Mouse (Mus musculus): ENCODE data around the gene Trim28.
A peak's percentile ranks its signal among the peaks of the same experiment; 100 is the strongest.

Gene Trim28

DNA sequence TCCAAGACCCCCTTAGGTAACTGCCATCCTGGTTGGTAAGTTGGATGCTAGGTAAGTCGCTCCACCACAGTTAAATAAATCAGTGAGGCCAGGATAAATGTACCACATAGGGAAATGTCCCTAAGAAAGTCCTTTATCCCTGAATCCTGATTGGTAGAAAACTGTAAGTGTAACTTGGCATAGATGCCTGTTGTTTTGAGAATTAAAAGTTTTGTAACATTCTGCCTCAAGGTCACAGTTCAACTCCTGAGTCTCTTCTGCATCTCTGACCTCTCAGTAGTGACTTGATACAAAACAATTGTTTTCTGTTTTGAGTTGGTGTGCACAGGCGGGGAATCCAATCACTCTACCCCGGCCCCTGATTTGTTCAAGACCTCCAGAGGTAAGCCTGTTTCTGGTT is at the start of gene Trim28:
Gene Trim28 (plus strand): TSS at position 264 of the 400 bp plus-strand sequence.
- DNase-seq (ENCODE audit: low spot score in 2 of 2): no peak

- DNase-seq (ENCODE audit: low spot score in 2 of 2): no peak
Measured at GRCm38 (mm10) chr7:12949872-12950229, 49.1 kb upstream of the Trim28 start.

GRCm38 (mm10) chr7:12954896-12955295 is 44.0 kb upstream of the Trim28 start:
- no peak for DNase-seq (ENCODE audit: low spot score in 2 of 2)

- DNase-seq (ENCODE audit: low spot score in 2 of 2): no peak
Measured at GRCm38 (mm10) chr7:12957511-12957910, 41.4 kb upstream of the Trim28 start.

DNA sequence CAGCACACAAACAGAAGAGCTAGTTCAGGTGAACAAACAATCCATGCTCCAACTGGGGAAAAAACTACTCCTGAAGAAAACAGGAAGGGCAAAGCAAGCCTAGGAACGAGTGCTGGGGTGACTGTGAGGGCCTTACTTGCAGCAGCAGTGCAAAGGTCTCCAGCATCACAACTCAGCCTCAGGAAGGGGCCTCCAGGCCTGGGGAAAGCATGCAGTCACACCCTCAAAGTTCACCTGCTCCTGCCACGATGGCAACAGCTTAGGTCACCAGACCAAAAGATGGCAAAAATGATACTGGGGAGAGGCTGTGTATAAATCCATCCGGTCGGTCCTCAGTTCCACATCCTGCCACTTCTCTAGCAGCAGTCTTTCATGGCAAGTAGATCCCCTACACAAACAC is 40.0 kb upstream of the Trim28 start:
- DNase-seq (ENCODE audit: low spot score in 2 of 2): no peak

- DNase-seq (ENCODE audit: low spot score in 2 of 2): no peak
Measured at GRCm38 (mm10) chr7:12959718-12960117, 39.2 kb upstream of the Trim28 start.

DNA sequence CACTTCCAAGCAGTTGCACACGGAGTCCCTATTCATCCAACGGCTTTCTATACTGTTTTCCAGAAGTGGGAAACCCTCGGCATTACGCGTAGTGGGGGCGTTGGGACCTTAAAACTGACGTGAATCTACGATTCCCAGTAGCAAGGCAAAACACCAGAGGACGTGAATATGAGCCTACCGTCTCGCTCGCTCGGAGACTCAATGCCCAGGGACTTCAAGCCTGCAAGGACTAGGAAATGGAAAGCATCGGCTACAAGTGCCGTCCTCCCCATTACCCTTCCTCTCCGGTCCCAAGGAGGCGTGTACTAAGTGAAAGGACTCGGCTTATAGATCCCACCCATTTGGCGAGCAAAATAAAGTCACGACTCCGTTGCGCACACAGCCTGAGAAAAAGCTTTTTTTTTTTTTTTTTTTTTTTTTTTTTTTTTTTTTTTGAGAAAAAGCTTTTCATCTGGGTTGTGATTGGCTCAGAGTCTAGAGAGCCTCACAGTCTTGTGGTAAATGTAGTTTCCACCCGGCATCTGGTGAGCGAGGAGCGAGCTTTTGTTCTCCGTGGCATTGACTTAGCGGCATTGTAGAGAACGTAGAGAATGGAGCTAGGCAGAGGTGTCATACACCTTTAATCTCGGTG is 37.3 kb upstream of the Trim28 start:
- DNase-seq (ENCODE audit: low spot score in 2 of 2): peak; percentile 23 to 65

DNA sequence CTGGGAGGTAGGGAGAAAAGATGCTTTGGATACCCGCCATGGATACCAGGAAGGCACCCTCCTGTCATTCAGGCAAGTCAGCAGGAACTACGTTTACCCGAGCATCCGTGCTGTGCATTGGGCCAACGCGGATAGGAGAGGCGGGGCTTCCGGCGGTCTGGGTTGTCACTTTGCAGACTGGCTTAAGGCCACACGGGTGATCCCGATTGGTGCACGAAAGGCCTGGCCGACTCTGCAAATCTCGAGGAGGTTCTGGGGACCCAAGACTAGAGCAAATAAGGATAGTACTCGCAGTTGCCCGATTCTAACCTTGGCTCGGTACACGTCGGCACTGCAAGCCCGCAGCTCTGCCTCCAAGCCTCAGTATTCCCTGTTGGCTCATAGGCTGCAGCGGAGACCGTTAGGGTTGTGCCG is 33.2 kb upstream of the Trim28 start, which contains the start of gene Zfp324:
Gene Zfp324 (plus strand): TSS at position 161 of the 414 bp plus-strand sequence.
- peak; percentile 87 to 91 for DNase-seq (ENCODE audit: low spot score in 2 of 2)

DNA sequence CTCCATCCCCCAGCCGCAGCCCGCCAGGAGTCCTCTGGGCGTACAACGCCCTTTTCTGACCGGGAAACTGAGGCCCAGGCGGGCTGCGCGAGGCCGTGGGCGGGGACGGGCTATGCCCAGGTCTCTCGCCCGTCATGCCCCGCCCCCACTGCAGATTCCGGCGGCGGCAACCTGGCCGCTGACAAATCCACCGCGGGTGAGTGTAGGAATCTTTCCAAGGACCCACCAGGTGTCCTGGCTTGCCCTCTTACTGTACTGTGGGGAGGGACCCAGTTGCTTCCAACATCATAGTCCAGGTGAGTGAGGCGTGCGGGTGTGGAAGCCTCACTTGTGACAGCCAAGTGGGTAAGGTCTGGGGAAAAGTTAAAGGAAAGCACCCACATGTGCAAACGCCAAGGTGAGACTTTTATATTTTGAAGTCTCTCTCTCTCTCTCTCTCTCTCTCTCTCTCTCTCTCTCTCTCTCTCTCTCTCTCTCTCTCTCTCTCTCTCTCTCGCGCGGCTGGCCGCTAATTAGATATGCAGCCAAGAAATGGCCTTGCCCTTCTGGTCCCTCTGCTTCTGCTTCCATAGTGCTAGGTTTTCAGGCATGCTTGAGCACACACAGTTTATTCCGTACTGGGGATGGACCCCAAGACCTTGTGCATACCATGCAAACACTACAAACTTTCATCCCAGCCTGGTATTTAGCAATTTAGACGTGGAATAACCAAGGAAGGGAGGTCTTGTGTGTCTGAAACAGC is 32.6 kb upstream of the Trim28 start:
- DNase-seq (ENCODE audit: low spot score in 2 of 2): peak; percentile 69 to 87

- no peak for DNase-seq (ENCODE audit: low spot score in 2 of 2)
Measured at GRCm38 (mm10) chr7:12970906-12971305, 28.0 kb upstream of the Trim28 start.

DNA sequence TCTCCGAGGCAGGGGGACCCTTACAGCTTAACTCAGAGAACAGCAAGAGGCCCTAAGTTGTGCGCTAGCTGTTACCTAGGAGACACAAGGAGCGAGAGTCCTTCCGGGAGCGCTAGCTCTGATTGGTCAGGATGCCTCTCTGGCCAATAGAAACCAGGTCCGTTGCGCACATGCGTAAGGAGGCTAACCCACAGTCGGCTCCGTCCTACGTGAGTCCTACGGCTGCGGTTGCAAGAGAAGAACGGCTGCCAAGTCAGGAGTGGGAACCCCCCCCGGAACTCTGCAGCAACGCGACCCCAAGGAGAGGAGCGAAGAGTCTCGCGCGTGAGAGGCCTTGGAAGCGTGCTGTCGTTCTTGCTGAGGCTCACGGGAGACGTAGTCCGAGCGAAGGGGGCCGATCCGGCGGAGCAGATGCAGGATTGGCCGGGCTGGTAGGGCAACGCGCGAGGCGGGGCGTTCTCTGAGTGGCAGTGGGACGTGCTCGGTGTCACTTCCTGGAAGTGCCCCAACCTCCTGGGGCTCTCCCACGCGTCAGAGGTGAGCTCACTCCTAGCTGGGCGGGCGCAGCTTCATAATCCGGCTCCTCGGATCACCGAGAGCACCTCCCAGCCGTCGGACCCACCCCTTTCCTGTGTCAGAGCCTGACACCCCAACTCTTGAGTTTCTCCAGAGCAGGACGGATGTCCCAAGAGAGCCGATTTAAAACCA is 21.1 kb upstream of the Trim28 start, which contains the start of gene Zfp446:
Gene Zfp446 (plus strand): TSS at position 167 of the 708 bp plus-strand sequence.
- DNase-seq (ENCODE audit: low spot score in 2 of 2): peak; percentile 96 to 97

GRCm38 (mm10) chr7:12978931-12979722 is 19.8 kb upstream of the Trim28 start:
- DNase-seq (ENCODE audit: low spot score in 2 of 2): no peak

- DNase-seq (ENCODE audit: low spot score in 2 of 2): no peak
Measured at GRCm38 (mm10) chr7:12979776-12980175, 19.1 kb upstream of the Trim28 start.

GRCm38 (mm10) chr7:12980291-12980690 is 18.6 kb upstream of the Trim28 start:
- DNase-seq (ENCODE audit: low spot score in 2 of 2): no peak

GRCm38 (mm10) chr7:12985724-12986123 is 13.2 kb upstream of the Trim28 start:
- no peak for DNase-seq (ENCODE audit: low spot score in 2 of 2)

DNA sequence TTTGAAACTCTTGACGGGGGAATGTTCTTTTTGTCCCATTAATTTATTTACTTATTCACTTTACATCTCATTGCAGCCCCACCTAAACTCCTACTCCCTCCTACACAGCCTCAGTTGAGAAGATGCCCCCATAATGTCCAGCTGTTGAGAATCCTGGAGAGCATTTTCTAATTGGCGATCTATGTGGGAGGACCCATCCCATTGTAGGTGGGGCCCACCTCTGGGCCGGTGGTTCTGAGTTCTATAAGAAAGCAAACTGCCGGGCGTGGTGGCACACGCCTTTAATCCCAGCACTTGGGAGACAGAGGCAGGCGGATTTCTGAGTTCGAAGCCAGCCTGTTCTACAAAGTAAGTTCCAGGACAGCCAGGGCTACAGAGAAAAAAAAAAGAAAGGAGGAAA is 12.0 kb upstream of the Trim28 start:
- DNase-seq (ENCODE audit: low spot score in 2 of 2): no peak

DNA sequence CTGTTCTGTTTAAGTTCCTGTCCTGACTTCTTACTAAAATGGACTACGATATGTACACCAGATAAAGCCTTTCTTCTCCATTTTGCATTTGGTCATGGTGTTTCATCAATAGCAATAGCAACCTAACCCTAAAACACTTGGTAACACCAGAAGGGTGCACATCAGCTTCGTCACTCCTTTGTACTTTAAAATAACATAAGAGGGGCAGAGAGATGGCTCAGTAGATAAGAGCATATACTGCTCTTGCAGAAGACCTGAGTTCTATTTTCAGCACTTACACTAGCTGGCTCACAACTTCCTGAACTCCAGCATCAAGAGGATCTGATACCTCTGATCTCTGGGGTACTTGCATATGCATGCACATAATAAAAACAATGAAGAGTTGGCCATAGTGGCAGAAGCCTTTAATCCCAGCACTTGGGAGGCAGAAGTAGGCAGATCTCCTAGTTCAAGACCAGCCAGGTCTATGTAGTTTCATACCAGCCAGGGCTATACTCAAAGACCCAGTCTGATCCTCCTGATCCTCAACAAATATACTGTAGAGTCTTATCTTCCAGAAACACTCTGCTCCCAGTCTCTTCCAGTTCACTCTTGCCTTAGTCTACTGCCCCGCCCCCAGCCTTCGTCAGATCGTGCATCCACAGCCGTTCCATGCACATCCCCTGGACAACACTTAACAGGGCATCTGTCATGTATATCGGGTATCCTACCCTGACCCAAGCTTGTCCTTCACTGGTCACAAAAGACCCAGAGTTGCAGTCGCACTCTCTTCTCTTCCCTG is 11.3 kb upstream of the Trim28 start:
- DNase-seq (ENCODE audit: low spot score in 2 of 2): no peak

DNA sequence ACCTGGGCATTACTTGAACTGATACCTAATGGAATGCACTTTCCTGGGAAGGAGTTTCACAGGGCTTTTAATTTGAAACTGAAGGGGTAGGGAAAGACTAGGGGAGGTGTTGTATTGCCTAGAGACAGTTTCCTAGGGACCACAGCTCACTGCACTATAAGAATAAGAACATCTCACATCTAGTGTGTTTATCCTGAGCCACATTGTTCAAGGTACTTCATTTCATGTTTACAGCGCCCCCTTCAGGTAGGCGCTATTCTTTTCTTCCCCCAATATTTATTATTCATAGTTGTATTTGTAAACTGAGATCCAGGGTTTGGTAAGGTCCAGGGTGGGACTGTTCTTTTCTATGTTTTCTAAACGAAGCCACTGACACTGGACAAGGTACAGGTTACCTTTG is 6.7 kb upstream of the Trim28 start:
- DNase-seq (ENCODE audit: low spot score in 2 of 2): peak; percentile 39 to 78

- no peak for DNase-seq (ENCODE audit: low spot score in 2 of 2)
Measured at GRCm38 (mm10) chr7:12993148-12993547, 5.8 kb upstream of the Trim28 start.

GRCm38 (mm10) chr7:12995862-12996261 is 3.1 kb upstream of the Trim28 start:
- no peak for DNase-seq (ENCODE audit: low spot score in 2 of 2)

DNA sequence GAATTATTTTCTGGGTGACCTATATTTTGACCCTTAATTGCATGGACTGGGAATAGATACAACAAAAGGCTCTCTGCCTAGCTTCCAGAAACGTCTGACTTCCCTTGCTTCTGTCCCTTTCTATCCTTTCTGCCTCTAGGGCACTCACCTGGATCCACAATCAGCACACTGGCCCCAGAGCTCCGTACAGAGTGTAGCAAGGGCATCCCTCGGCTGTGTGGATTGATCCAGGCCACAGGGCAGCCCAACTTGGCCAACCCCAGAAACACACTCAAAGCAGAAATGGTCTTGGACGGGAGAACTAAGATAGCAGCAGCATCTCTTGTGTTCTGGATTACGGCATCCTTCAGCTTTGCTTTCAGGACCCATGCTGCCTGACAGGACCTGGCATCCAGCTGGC is 1.7 kb upstream of the Trim28 start:
- no peak for DNase-seq (ENCODE audit: low spot score in 2 of 2)

All from spleen, postnatal 4 days (tissue).